Mouse (Mus musculus) myocyte (in vitro differentiated cells): ENCODE measurements around the gene Peli2.

ENCODE experiments used
- CEBPB ChIP-seq: IDR thresholded peaks from 2 replicates; pipeline ENCODE4 v1.6.1; 2011; ENCODE audit warnings: mild to moderate bottlenecking, moderate library complexity; ENCODE audit not compliant: poor library complexity, insufficient read depth, severe bottlenecking
- E2F4 ChIP-seq: IDR thresholded peaks from one replicate; pipeline ENCODE4 v1.6.1; 2011; ENCODE audit warnings: mild to moderate bottlenecking, control low read depth, moderate library complexity; ENCODE audit not compliant: insufficient read depth
- MAX ChIP-seq: IDR thresholded peaks from one replicate; pipeline ENCODE4 v1.6.1; 2011; ENCODE audit warnings: low read depth, mild to moderate bottlenecking, control low read depth
- MYOD1 ChIP-seq, 3 experiments: IDR thresholded peaks; one replicate each; pipeline ENCODE4 v1.6.1; 2011; ENCODE audit warnings: control low read depth in 2 of 3, low read depth in 2 of 3, mild to moderate bottlenecking in 2 of 3, moderate library complexity in 1 of 3; ENCODE audit not compliant: insufficient read length in 2 of 3, control insufficient read depth in 1 of 3
- POLR2A ChIP-seq: IDR thresholded peaks from one replicate; pipeline ENCODE4 v1.6.1; 2011; ENCODE audit warnings: low read depth, mild to moderate bottlenecking, control low read depth, moderate library complexity; ENCODE audit not compliant: insufficient read length
- POLR2AphosphoS2 ChIP-seq: IDR thresholded peaks from one replicate; pipeline ENCODE4 v1.6.1; 2011; ENCODE audit warnings: low read depth, control low read depth; ENCODE audit not compliant: insufficient read length
- REST ChIP-seq: IDR thresholded peaks from one replicate; pipeline ENCODE4 v1.6.1; 2011; ENCODE audit warnings: mild to moderate bottlenecking, control low read depth, moderate library complexity; ENCODE audit not compliant: insufficient read depth, insufficient read length
- SRF ChIP-seq: IDR thresholded peaks from one replicate; pipeline ENCODE4 v1.6.1; 2011; ENCODE audit warnings: low read depth; ENCODE audit not compliant: control insufficient read depth, insufficient read length
- TCF12 ChIP-seq: IDR thresholded peaks from one replicate; pipeline ENCODE4 v1.6.1; 2011; ENCODE audit warnings: mild to moderate bottlenecking, control low read depth; ENCODE audit not compliant: poor library complexity, insufficient read depth, severe bottlenecking
- TCF3 ChIP-seq: IDR thresholded peaks from one replicate; pipeline ENCODE4 v1.6.1; 2011; ENCODE audit warnings: low read depth, control low read depth; ENCODE audit not compliant: insufficient read length
- USF1 ChIP-seq: IDR thresholded peaks from one replicate; pipeline ENCODE4 v1.6.1; 2011; ENCODE audit warnings: low read depth, mild to moderate bottlenecking, control low read depth, moderate library complexity

GRCm38 (mm10) chr14:48296820-48297219 is 176.2 kb downstream of the Peli2 start:
- TF ChIP-seq POLR2A (no peak), SRF (no peak), MYOD1 (IDR thresholded peaks at IDR 0.05; ENCODE audit: control insufficient read depth in 1 of 3, insufficient read length in 2 of 3, low read depth in 2 of 3) (no peak), TCF12 (no peak), E2F4 (no peak), MAX (no peak), POLR2AphosphoS2 (no peak), USF1 (no peak), TCF3 (no peak), REST (no peak), CEBPB (no peak)
